Mouse (Mus musculus) olfactory bulb, adult 2 months (tissue): ENCODE results near the gene Uvrag.

Experiments used
- CTCF ChIP-seq: fragments of 200-500 bp; IDR thresholded peaks from 2 replicates; pipeline ENCODE4 v1.5.1; 2012; ENCODE audit warnings: low read depth, mild to moderate bottlenecking, low read length, moderate library complexity; ENCODE audit not compliant: insufficient read depth
- POLR2A ChIP-seq: fragments of 200-500 bp; IDR thresholded peaks from 2 replicates; pipeline ENCODE4 v1.6.1; 2012; ENCODE audit warnings: mild to moderate bottlenecking, low read depth, low read length, moderate library complexity; ENCODE audit not compliant: insufficient read depth

- TF ChIP-seq CTCF = no peak
- TF ChIP-seq POLR2A = no peak
Measured at GRCm38 (mm10) chr7:98874411-98874951, 266.5 kb downstream of the Uvrag start.
